Mouse (Mus musculus) embryonic stem cell, embryonic (primary cell): ENCODE measurements at regions not wholly inside any gene's neighbourhood (a gene's known extent, or its start where the extent isn't known, plus 50 kb on each side); places are given as distances from the start of the nearest gene placed in this dataset.

ENCODE experiments used
- CTCF ChIA-PET, 4 experiments: fragments of 300-600 bp in 2 of 4; fragments of 350-600 bp in 2 of 4; sonication (Branson Sonifier 250); formaldehyde crosslinking; loops; one replicate each; lab custom pipeline; 2022; ENCODE audit warnings: inconsistent platforms in 2 of 4; lab: Charles Lee
- POLR2A ChIA-PET, 4 experiments: fragments of 300-600 bp in 2 of 4; fragments of 350-600 bp in 2 of 4; sonication (Branson Sonifier 250); formaldehyde crosslinking; loops; one replicate each; lab custom pipeline; 2022; ENCODE audit warnings: antibody characterized with exemption in 4 of 4, inconsistent platforms in 1 of 4; lab: Charles Lee

DNA sequence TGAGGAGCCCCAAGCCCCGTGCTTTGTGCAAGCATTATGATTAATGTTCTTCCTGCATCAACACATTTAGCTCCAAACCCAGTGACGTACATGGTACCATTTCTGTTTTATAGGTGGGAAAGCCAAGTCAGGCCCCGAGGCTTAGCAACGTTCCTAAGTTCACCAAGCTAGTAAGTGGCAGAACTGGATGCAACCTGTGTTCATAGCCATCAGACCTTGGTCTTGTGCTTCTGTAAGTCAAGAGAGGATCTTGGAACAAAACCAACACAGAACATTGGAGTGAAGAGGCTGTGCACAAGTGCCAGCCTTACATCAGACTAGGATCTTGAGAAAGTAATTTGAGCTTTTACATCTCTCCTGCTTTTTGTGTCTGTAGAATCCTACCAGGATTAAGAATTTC, 71.3 kb downstream of the Cdc7 start:
- POLR2A ChIA-PET: no interaction called here
- CTCF ChIA-PET: interaction anchor here in 1 of 4 experiments (0.7 kb wide), 1 partner anchor 18 kb away, joined by 3 read pairs; no protein-coding TSS in a partner anchor

GRCm38 (mm10) chr5:107035782-107036181, 71.7 kb downstream of the Cdc7 start:
- ChIA-PET POLR2A (no interaction called here), CTCF (no interaction called here)

- CTCF ChIA-PET: no interaction called here
- POLR2A ChIA-PET: no interaction called here
Observed at GRCm38 (mm10) chr5:107036475-107036874, 72.4 kb downstream of the Cdc7 start.

- ChIA-PET CTCF (no interaction called here), POLR2A (no interaction called here)
Observed at GRCm38 (mm10) chr5:107037087-107037486, 73.0 kb downstream of the Cdc7 start.

DNA sequence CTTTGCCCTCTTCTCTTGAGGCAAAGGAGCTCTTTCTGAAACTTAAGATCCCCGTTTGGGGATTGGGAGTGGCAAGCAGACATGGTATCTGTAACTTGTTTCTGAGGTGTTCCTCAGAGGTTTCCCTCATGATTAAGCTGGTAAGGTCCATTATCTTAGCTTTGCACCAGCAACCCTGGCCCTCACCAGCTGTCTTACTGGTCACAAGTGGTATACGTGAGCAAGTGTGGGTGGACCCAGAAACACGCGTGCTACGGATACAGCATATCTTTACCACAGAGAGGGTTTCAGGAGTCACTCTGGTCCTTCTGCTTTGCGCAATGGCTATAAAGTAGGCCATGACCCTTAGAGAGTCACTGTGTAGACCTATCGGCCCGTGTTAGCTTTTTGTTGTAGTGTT, 75.2 kb downstream of the Cdc7 start:
- ChIA-PET POLR2A (no interaction called here), CTCF (no interaction called here)

GRCm38 (mm10) chr5:107039956-107040355, 75.8 kb downstream of the Cdc7 start:
- CTCF ChIA-PET: no interaction called here
- POLR2A ChIA-PET: no interaction called here

DNA sequence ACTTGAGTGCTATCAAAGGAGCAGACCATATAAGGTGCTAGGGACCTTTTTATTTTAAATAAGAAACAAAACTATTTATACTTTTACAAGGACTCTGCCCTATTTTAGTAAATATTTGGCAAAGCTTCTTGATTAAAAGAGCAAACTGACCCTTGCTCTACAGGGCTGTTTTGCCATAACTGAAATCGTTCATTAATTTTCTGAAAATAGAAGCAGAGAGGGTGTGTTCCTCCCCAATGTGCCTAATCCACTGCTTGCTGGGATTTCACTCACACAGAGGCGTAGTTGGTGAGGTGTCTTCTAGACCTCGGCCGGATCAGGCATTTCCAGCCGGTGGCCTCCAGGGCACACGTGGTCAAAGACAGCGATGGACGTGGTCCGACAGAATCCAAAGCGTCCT, 76.4 kb downstream of the Cdc7 start:
- ChIA-PET CTCF (no interaction called here), POLR2A (no interaction called here)

DNA sequence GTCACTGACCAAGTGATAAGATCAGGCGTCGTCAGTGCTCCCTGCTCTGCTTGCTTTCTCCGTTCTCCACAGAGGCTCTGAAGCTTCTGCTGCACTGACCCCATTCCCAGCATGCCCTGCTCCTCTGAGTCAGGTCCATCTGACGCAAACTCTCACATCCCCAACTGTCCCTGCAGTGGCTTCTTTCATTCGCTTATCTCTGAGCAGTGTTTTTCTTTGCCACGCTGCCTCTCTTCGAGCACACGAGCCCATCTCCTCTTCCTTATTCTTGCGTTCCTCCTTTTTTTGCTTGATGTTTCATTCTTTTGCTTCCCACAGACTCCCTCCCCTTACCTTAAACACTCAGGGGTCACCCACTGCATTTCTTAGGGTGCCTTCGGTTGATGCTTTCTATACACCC, 81.0 kb downstream of the Cdc7 start:
- ChIA-PET CTCF (no interaction called here), POLR2A (no interaction called here)

DNA sequence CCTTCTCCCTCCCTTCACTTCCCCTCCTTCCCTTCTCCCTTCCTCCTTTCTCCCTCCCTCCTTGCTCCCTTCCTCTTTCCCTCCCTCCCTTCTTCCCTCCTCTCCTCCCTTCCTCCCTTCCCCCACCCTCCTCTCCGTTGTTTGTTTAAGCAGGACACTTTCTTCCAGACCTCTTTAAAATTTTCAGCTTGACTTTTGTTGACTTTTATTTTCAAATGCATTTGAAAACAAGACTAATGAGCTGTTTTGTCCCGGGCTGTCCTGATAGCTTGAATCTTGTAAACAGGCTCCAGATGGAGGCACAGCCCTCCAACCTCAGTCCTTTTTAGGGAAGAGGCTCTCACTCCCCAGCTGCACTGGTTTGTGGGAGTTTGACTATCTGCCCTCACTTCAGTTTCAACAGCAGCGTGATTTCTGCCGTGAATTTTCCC, 82.4 kb downstream of the Cdc7 start:
- ChIA-PET CTCF (no interaction called here), POLR2A (interaction anchor here in 1 of 4 experiments (0.6 to 0.7 kb wide), 3 partner anchors 202 to 491 kb away, joined by 3 to 11 read pairs (median 4); no protein-coding TSS in a partner anchor)

GRCm38 (mm10) chr5:107048607-107049006, 84.5 kb downstream of the Cdc7 start:
- POLR2A ChIA-PET: no interaction called here
- CTCF ChIA-PET: no interaction called here

- CTCF ChIA-PET: interaction anchor here in 1 of 4 experiments (0.6 to 0.7 kb wide), 2 partner anchors 24 to 123 kb away, joined by 3 to 10 read pairs; no protein-coding TSS in a partner anchor
- POLR2A ChIA-PET: interaction anchor here in 1 of 4 experiments (0.9 kb wide), 1 partner anchor 9 kb away, joined by 3 read pairs; no protein-coding TSS in a partner anchor
Observed at GRCm38 (mm10) chr5:107050076-107050475, 86.0 kb downstream of the Cdc7 start.

GRCm38 (mm10) chr5:107051868-107052267, 87.7 kb downstream of the Cdc7 start:
- ChIA-PET CTCF (no interaction called here), POLR2A (no interaction called here)

GRCm38 (mm10) chr5:107054900-107055452, 90.9 kb downstream of the Cdc7 start:
- CTCF ChIA-PET: no interaction called here
- POLR2A ChIA-PET: no interaction called here

DNA sequence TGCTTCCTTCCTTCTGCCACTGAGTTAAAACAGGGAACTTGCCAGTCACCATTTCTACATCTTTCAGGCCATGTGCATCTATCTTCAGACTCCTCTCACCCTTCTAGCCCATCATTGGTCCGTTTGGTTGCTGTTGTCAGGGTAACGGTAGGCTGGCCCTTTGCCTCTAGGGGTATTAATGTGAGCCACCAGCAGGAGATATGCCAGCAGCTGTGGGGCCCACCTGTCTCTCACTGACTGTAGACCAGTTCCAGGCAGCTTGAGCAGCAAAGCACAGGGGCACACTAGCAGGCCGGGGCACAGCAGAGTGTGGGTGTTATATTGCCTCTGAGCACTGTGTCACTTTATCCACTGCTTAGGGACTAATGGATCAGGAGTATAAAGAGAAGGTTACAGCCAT, 91.3 kb downstream of the Cdc7 start:
- ChIA-PET CTCF (no interaction called here), POLR2A (no interaction called here)
